Mouse (Mus musculus): ENCODE results near the gene Rnf145.
A peak's percentile ranks its signal among the peaks of the same experiment; 100 is the strongest.

Rnf145 gene

DNA sequence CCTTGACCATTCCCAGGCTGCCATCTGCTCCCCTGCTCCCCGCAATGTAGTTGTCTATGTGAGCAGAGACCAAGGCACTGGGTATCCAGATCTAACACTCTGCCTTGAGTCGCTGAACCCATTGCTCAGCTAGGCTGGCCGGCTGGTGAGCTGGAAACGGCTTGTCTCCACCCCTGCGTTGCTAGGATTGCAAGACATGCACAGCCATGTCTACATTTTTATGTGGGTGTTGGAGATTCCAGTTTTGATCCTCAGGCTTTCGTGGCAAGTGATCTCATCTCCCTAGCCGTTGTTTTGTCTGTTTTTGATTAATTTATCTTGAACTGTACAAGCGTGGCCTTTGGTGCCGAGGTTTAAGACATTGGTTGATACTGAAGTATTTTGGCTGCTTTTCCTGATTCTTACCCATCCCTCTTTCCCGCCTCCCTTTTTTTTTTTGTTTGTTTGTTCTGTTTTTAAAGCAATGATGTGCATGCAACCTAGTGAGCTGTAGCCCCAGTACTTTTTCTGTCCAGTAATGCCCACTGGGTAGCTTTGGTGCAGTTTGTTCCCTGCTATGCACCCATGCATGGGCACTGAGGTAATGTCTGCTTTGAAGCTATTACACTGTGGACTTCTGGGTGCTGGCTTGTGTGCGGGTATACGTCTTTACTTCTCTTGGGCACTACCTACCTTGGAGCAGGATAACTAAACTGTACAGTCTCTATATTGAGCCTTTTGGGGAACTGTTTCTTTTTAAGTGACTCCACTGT is 16.4 kb downstream of the Rnf145 start:
- no peak for DNase-seq (ENCODE audit: low read depth, low spot score)

DNA sequence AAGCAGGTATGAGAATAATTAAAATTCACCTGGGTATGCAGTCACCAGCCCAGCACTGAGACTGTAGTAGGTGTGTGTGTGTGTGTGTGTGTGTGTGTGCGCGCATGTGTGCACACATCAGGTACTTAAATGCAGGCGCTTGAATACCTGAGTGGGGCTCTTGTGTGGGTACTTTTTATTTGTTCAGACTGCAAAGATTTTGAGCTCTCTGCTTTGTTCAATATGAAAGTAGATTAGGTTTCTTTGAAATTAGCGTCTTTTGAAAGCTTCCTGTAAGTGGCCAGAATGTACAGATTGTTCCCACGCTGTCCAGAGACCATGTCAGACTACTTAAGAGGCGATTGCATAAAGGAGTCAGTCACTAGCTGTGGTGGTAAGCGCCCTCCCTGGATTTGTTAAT is 18.6 kb downstream of the Rnf145 start:
- no peak for DNase-seq (ENCODE audit: low read depth, low spot score)

DNA sequence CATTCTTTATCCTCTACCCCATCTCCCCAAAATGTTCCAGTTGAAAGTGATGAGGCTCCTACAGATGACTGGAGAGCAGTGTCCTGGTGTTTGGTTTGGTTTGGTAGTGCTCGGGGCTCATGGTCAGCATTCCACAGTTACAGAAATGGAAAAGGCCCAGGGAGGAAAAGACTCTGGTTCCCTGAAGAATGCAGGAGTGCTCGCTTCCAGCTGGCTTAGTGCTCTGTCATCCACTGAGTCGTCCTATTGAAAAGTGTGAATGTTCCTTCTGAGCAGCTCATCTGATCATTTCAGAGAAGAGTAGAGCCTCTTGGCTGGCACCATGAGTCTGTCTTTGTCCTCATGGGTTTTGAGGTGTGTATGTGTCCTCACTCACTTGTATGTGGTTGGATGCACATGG is 19.3 kb downstream of the Rnf145 start:
- DNase-seq (ENCODE audit: low read depth, low spot score): no peak

DNA sequence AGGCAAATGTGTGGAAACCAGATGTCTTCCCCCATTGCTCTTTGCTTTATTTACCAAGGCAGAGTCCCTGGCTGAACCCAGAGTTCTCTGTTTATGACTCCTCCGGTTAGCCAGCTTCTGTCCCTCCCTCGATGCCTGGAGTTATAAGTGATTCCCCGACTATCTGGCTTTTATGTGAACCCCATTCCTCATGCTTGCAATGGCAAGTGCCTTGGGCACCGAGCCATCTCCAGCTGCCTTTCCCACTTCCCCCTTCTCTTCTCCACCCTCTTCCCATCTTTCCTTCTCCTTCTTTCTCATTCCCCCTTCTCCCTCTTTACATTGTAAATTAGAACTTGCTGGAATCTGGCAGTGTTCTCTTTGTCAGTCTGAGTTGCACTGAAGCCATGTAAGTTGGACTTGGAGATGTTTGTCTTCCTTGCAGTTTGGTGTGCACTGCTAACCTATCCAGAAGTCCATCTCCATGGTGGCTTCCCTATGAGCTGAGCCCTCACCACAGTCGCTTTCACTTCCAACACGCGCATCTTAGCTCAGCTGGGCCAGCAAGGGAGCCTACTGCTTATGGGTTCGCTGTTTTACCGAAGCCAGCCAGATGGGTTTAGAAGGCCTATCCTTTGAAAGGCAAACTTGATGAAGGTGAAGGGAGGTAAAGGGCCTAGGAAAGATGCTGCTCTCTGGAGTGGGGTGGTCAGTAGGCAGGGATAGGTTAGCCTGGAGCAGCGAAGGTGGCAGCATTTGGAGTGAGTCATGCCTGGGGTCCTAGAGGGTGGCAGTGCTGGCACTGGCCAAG is 19.9 kb downstream of the Rnf145 start:
- DNase-seq (ENCODE audit: low read depth, low spot score): peak; percentile 40

DNA sequence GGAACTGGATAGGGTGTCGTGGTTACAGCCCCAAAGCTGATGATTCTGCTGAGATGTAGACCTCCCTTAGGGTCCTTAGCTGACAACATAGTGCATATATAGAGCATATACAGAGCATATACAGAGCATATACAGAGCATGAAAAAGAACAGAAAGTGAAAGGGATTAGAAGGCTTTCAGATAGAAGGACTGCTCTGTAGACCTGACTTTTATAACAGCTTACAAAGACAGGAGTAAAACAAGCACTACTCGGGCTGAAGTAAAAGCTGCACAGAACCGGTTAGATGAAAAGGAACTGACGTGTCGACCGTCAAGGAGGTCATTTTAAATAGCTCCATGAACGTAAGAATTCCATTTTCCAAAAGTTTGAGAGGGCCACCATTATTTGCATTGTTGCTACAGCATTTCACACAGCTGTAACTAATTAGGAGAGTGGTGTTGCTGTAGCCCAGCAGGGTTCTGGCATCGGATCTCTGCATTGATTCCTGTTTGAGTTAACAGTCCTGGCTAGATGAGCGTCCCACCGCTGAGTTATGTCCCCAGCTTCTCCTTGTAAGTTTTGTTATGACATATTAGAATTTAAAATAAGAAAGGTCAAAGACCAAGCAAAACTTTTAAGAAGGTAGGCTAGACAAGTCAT is 20.6 kb downstream of the Rnf145 start:
- DNase-seq (ENCODE audit: low read depth, low spot score): peak; percentile 48

DNA sequence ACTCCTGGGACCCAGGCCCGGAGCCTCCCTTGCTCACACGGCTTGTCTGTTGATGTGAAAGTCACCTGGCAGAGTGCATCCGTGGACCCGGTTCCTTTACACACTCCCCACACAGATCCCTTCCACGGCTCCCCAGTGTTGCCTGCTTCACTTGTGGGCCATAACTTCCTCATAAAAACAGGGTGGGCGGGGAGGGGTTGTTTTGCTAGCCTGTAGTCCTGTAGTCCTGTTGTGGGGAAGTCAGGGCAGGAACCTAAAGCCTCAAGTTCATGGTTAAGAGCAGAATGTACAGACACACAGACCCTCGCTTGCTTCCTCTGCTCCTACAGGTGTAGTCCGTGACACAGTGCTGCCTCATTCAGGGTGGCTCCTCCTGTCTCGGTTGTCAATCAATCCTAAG is 21.5 kb downstream of the Rnf145 start:
- DNase-seq (ENCODE audit: low read depth, low spot score): no peak

DNA sequence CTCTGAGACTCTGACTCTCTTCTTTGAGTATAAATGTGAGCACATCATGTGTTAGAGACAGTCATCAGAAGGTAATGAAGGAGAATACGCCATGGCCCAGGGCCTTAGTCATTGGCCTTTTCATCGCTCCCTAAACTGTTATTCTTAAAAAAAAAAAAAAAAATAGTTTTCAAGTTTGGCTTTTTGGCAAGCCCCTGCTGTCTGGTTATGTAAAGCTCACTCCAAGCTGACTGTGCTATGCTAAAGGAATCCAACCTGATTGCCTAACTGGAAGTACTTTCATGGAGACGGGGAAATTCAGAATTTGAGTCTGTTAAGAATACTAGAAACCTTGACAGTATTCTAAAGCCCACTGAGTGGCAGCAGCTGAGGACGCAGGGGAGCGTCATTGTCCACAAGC is 22.5 kb downstream of the Rnf145 start:
- no peak for DNase-seq (ENCODE audit: low read depth, low spot score)

DNA sequence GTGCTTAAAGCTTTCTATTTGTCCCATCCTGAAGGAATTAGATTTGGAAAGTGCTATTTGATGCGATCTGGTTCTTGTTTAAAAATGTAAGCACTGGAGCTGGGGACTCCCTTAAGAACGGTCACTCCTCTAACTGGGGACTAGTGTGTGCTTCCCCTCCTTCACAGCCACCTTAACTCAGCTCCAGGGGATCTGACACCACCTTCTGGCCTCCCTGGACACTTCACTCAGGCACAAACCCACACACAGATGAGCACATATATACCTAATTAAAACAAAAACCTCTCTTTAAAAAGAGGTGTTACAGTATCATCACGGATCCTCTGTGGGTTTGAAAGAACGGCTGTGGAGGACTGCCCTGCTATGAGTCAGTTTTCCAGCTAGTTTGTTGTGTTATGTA is 23.0 kb downstream of the Rnf145 start:
- DNase-seq (ENCODE audit: low read depth, low spot score): no peak

DNA sequence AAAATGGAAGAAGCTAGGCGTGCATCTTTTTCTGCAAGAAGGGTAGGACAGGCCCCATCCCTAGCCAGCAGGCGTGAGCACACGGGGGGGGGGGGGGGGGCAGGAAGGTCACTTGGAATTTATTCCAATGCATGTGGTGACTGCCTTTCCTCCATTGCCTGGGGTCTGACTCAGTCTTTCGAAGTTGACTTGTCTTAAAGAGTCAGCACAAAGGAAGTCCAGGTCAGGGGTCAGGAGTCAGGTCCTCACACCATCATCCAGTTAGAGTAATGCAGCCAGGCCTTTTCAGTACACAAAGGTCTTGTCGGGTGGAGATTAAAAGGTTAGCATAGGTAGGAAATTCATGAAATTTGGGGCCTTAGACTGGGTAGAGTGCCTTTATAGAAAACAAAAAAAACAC is 24.8 kb downstream of the Rnf145 start:
- DNase-seq (ENCODE audit: low read depth, low spot score): no peak

DNA sequence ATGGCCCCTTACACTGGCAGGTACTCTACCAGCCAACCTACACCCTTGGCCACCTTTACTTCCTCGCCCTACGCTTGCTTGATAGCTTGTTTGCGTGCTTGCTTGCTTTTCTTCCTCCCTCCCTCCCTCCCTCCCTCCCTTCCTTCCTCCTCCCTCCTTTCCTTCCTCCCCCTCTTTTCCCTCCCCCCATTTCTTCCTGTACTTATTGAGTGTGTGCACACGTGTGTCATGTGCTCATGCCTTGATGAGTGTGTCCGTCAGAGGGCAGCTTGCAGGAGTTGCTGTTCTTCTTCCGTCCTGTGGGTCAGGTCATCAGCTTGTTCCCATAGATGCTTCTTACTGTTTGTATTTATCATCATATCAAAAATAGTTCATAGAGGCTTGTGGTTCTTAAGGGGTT is 25.2 kb downstream of the Rnf145 start:
- no peak for DNase-seq (ENCODE audit: low read depth, low spot score)

DNA sequence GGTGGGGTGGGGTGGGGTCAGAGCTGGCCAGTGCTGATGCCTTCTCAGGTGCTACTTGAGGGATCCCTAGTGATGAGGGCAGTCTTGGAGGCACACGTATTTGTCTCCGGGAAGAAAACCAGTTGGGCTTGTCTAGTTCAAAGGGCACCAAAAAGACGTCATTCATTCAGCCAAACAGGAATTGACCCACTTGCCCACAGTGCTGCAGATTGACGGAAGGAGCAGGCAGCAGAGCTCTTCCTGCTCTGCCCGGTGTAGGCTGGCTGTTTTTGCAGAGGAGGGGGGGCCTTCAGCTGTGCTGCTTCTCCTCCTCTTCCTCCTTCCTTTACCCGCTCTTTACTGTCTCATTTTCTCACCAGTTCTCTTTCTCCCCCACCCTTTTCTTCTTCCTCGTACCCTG is 26.4 kb downstream of the Rnf145 start:
- DNase-seq (ENCODE audit: low read depth, low spot score): no peak

DNA sequence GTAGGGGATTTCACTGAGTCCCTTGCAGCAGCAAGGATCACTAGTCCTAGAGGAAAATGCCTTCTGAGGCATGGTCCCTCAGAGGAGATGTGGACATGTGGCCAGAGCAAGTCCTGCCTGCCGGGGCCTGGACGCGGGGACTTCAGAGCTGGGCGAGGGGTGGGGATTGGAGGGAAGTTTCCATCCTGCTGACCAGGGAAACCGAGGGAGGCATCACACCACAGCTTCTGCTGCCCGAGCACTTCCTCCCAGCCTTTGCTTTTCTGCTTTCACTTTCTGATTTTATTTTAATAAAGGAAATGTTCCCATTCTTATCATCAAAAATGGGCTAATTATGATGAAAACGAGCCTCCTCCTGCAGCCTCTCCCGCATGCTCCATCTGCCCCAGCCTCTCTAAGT is 27.5 kb downstream of the Rnf145 start:
- DNase-seq (ENCODE audit: low read depth, low spot score): no peak

DNA sequence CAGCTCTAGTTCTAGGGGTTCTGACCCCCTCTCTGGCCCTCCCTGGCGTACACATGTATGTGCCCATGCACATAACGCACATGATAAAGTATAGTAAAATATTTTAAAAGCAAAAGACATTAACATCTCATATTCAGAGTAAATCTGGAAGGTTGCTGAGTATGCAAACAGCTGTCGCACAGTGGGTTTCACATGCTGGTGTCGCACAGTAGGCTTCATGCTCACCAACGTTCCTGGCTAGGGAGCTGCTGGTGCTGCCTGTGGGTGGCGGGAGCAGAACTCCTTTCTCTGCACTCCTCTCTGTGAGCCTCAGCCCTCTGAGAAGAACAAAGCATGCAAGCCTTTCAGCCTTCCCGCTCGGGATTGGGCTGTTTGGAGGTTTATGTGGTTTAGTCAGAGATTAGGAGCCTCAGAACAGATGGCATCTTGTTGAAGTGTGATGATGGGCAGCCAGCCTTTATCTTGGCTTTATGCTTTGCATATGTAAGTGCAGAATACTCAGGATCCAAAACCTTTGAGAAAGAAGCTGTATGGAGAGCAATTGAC is 29.0 kb downstream of the Rnf145 start:
- no peak for DNase-seq (ENCODE audit: low read depth, low spot score)

DNA sequence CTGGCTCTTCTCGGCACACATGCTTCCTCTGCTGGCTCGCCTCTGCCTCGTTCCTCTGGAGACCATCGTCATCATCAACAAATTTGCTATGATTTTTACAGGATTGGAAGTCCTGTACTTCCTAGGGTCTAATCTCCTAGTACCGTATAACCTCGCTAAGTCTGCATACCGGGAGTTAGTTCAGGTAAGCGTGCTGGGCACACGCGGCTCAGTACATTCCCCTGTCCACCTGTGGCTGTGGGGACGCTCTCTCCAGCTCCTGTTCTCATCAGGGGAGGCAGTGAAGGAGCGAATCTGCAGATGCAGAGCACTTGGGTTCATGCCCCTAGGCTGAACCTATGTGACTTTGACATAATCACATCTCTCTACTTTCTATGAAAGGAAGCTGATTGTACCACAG is 30.1 kb downstream of the Rnf145 start:
- DNase-seq (ENCODE audit: low read depth, low spot score): no peak

DNA sequence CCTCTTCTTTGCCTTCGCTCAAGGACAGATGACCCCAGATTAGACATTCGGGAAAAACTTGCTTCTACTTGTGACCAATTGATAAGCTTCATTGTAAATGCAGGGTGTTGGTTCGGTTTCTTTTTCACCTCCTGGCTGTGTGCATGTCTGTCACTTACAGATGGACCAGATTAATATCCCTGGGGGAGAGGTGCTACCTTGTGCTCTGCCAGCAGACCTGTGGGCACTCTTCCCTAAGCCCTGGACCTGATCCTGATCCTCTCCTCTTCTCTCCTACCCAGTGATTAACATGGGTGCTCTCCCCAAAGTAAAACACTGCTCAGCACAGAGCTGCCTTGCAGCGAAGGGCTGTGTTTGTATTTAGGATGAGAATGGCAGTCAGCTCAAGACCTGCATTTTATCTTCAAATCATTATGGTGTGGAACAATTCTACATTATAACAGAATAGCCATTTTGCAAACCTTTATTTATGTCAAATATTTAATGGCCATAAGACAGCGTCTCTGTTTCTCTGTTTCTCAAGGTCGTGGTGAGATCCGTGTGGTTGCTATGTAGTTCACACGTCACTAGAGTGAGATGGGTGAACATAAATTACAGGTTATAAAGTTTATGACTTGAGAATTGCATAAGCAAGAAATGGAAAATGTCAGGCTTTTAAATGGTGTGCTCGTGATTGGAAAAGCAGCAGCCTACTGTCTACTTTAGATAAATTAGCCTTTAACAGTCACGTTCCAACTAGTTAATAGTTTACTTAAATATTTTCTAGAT is 30.9 kb downstream of the Rnf145 start:
- DNase-seq (ENCODE audit: low read depth, low spot score): no peak

DNA sequence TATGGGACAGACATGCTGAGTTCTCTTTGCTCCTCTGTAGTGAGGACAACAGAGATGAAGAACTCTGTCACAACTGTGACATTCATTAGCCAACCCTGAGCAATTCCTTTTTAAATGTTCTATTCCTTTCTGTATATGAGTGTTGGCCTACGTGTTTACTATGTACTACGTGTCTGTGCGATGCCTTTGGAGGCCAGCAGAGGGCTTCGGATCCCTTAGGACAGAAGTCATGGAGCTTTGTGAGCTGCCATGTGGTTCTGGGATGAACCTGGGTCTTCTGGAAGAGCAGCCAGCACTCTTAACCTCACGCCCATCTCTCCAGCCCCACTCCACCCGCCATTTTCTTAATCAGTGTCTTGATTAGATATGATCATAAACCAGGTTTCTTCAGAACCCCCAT is 32.2 kb downstream of the Rnf145 start:
- no peak for DNase-seq (ENCODE audit: low read depth, low spot score)

DNA sequence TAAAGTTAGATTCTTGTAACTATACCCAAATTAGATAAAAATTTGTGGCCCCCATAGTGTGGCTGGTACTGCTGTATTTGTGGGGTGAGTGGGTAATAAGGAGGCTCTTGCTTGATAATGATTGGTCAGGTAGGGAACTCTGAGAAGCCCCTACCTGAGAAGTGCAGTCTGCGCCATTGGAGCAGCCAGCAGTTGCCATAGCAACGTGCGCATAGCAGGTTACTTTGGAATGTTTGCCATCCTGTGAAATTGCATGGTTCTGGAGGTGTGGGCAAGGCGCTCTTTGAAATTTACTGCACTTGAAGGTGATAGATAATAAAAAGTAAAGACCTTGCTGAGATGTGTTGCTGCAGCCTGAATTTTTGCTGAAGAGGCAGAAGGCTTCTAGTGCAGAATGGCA is 35.6 kb downstream of the Rnf145 start:
- no peak for DNase-seq (ENCODE audit: low read depth, low spot score)

DNA sequence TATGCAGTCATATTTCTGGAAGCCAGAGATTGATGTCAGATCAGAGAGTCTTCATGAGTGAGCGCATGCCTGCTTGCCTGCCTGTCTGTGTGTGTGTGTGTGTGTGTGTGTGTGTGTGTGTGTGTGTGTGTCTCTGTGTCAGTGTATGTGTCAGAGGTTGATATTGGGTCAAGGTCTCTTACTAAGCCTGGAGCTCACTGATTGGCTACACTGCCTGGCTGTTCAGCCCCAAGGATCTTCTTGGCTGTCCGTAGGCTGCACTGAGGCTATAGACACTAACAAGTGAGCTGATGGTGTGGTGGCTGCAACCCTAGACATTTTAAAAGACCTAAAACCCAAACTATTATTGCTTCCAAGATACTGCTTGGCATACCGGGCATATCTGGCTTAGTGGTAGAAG is 39.8 kb downstream of the Rnf145 start:
- DNase-seq (ENCODE audit: low read depth, low spot score): no peak

DNA sequence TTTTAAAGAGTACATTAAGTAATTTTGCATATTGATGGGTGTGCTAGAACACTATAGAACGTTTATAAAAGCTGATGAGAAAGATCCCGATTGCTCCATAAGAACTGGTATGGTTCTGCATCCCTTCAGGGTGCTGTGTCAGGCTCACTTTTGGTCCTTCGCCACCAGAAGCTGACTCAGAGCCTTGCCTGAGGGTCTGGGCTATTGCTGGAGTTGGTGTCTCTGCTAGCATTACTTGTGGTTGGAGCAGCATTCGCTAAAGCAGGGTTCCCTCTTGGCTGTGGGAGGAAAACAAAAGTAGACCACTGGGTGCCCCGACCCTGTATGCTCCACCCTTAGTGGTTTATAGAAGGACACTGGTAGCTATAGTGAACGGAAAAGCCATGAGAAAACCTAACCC is 40.7 kb downstream of the Rnf145 start:
- no peak for DNase-seq (ENCODE audit: low read depth, low spot score)

DNA sequence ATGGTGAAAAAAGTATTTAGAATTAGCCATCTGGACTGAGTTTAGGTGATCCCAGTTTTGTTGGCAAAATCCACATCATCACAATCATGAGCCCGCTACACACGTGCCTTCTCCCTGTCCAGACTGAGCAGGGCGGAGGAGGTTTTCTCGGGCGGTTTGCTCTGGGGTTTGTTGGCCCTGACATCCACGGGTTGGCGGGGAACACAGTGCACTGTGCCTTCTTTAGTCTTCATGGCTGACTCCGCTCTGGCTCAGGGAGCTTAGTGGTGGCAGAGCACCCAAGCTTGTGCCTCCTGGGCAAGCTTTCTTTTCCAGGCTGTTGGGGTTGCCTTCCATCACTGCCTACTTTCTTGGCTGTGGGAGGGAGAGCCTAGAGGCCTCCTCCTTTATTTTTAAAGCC is 41.6 kb downstream of the Rnf145 start:
- no peak for DNase-seq (ENCODE audit: low read depth, low spot score)

DNA sequence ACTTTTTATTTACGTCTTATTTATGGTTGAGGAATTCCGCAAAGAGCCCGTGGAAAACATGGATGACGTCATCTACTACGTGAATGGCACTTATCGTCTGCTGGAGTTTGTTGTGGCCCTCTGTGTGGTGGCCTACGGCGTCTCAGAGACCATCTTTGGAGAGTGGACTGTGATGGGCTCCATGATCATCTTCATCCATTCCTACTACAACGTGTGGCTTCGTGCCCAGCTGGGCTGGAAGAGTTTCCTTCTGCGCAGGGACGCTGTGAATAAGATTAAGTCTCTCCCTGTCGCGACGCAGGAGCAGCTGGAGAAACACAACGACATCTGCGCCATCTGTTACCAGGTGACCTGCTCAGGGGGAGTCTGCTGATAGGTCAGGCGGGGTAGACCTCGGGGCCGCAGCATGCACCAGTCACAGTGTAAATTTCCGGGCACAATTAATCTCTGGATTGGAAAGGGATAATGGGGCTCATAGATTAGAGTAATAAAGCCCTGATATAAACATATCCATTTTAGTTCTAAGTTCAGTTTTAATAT is 42.8 kb downstream of the Rnf145 start:
- no peak for DNase-seq (ENCODE audit: low read depth, low spot score)
